14 mouse cellular contexts compared by ENCODE assay signal in genomic region chr13:91295552-91296170, GRCm38 (mm10).
"Had no signal": no experiment of that assay in that cellular context is flagged by ENCODE, and none has a peak within 500 bp of the region (broad histone marks: within the 10 kb centered on the region; RNA-seq: fewer than 3 reads in every experiment).

No protein-coding gene starts in this region.

- H3K27ac ChIP-seq: midbrain, embryonic 13.5 days; midbrain, embryonic 15.5 days; neural tube, embryonic 12.5 days; stomach, embryonic 15.5 days; stomach, postnatal 0 days had no signal

- DNase-seq: lung, adult 18-20 months; lung, embryonic 14.5 days; lung, postnatal 10 days; lung, postnatal 4 days; right cerebral cortex, postnatal 14 days; thymus, adult 2 months; thymus, postnatal 25 days had no signal

- H3K36me3 ChIP-seq: midbrain, embryonic 13.5 days; midbrain, embryonic 15.5 days; neural tube, embryonic 12.5 days; stomach, embryonic 15.5 days had no signal

- ATAC-seq: midbrain, embryonic 13.5 days; midbrain, embryonic 15.5 days had no signal

- H3K27me3 ChIP-seq: megakaryocyte, embryonic 14.5 days; midbrain, embryonic 13.5 days; midbrain, embryonic 15.5 days; neural tube, embryonic 12.5 days; stomach, embryonic 15.5 days had no signal

- H3K9ac ChIP-seq: lung, embryonic 14.5 days; midbrain, embryonic 13.5 days; midbrain, embryonic 15.5 days; neural tube, embryonic 12.5 days; stomach, embryonic 15.5 days had no signal

- H3K4me3 ChIP-seq: megakaryocyte, embryonic 14.5 days; midbrain, embryonic 13.5 days; midbrain, embryonic 15.5 days; neural tube, embryonic 12.5 days; stomach, embryonic 15.5 days had no signal

- H3K9me3 ChIP-seq: midbrain, embryonic 15.5 days; stomach, embryonic 15.5 days had no signal

- H3K4me1 ChIP-seq: midbrain, embryonic 13.5 days; neural tube, embryonic 12.5 days; stomach, embryonic 15.5 days had no signal

- H3K4me2 ChIP-seq: lung, embryonic 14.5 days; midbrain, embryonic 11.5 days; midbrain, embryonic 13.5 days; midbrain, embryonic 15.5 days; neural tube, embryonic 12.5 days; stomach, embryonic 15.5 days had no signal
